Mouse (Mus musculus) E14TG2a.4 (cell line): Measurements from ENCODE around the gene Plxnd1.

Experiments used
- H3K27me3 ChIP-seq: 2 replicates; pipeline ENCODE4 v1.6.1; 2014; ENCODE audit warnings: low read length, control low read depth; ENCODE audit not compliant: insufficient read depth
- H3K36me3 ChIP-seq: 2 replicates; pipeline ENCODE4 v1.6.1; 2014; ENCODE audit warnings: low read length, control low read depth; ENCODE audit not compliant: insufficient read depth
- H3K4me1 ChIP-seq: replicated peaks from 2 replicates; pipeline ENCODE4 v1.6.1; 2014; ENCODE audit warnings: low read depth, low read length, control low read depth
- H3K4me3 ChIP-seq: replicated peaks from 2 replicates; pipeline ENCODE4 v1.5.1; 2014; ENCODE audit warnings: mild to moderate bottlenecking, low read length
- H3K9me3 ChIP-seq: 2 replicates; pipeline ENCODE4 v1.6.1; 2014; ENCODE audit warnings: low read length, control low read depth
- CTCF ChIP-seq: conservative IDR thresholded peaks from 2 replicates; pipeline ENCODE4 v1.5.1; 2014; ENCODE audit warnings: low read length
- NANOG ChIP-seq: IDR thresholded peaks from 2 replicates; pipeline ENCODE4 v1.6.1; 2014; ENCODE audit warnings: borderline replicate concordance, low read length, mixed read lengths
- POU5F1 ChIP-seq: IDR thresholded peaks from 2 replicates; pipeline ENCODE4 v1.6.1; 2014; ENCODE audit warnings: low read length, borderline replicate concordance

Plxnd1 gene

GRCm38 (mm10) chr6:115946389-115946788 lies 48.4 kb downstream of the Plxnd1 start:
- H3K4me3 ChIP-seq = no peak overlapping the region
- peaks cover 50% of the 10 kb centered on the region for H3K27me3 ChIP-seq
- no peaks in the 10 kb centered on the region for H3K36me3 ChIP-seq
- TF ChIP-seq CTCF = no peak
- no peak for TF ChIP-seq NANOG
- no peak for TF ChIP-seq POU5F1
- H3K4me1 ChIP-seq = peaks cover 6% of the 10 kb centered on the region
- H3K9me3 ChIP-seq = no peaks in the 10 kb centered on the region

GRCm38 (mm10) chr6:115945633-115946032 lies 49.2 kb downstream of the Plxnd1 start:
- Histone ChIP-seq H3K36me3 (no peaks in the 10 kb centered on the region), H3K27me3 (peaks cover 50% of the 10 kb centered on the region), H3K9me3 (no peaks in the 10 kb centered on the region), H3K4me1 (peaks cover 7% of the 10 kb centered on the region), H3K4me3 (no peak overlapping the region)
- TF ChIP-seq NANOG (no peak), CTCF (no peak), POU5F1 (no peak)

- TF ChIP-seq POU5F1 (no peak), NANOG (no peak), CTCF (no peak)
Measured at GRCm38 (mm10) chr6:115944638-115945037, 50.2 kb downstream of the Plxnd1 start, which contains the start of gene H1foo. Gene H1foo (plus strand): TSS chr6:115944938.

GRCm38 (mm10) chr6:115943498-115944427 lies 51.0 kb downstream of the Plxnd1 start:
- TF ChIP-seq POU5F1 (no peak), CTCF (no peak), NANOG (no peak)
- Histone ChIP-seq H3K4me1 (peaks cover 7% of the 10 kb centered on the region), H3K36me3 (no peaks in the 10 kb centered on the region), H3K4me3 (no peak overlapping the region), H3K9me3 (no peaks in the 10 kb centered on the region), H3K27me3 (peaks cover 41% of the 10 kb centered on the region)

More at GRCm38 (mm10) chr6:115944638-115945037, 50.2 kb downstream of the Plxnd1 start, which contains the start of gene H1foo:
- no peaks in the 10 kb centered on the region for H3K36me3 ChIP-seq
- H3K9me3 ChIP-seq = no peaks in the 10 kb centered on the region
- no peak within 1 kb of the TSS for H3K4me3 ChIP-seq
- H3K27me3 ChIP-seq = peaks cover 47% of the 10 kb centered on the region
- peaks cover 7% of the 10 kb centered on the region for H3K4me1 ChIP-seq

- Histone ChIP-seq H3K36me3 (no peaks in the 10 kb centered on the region), H3K4me1 (peaks cover 7% of the 10 kb centered on the region), H3K27me3 (peaks cover 26% of the 10 kb centered on the region), H3K9me3 (no peaks in the 10 kb centered on the region), H3K4me3 (no peak overlapping the region)
- TF ChIP-seq POU5F1 = no peak
- TF ChIP-seq CTCF = no peak
- no peak for TF ChIP-seq NANOG
Measured at GRCm38 (mm10) chr6:115941128-115941527, 53.7 kb downstream of the Plxnd1 start.

GRCm38 (mm10) chr6:115940603-115941002 lies 54.2 kb downstream of the Plxnd1 start:
- Histone ChIP-seq H3K4me1 (peaks cover 7% of the 10 kb centered on the region), H3K36me3 (no peaks in the 10 kb centered on the region), H3K9me3 (no peaks in the 10 kb centered on the region), H3K27me3 (peaks cover 26% of the 10 kb centered on the region), H3K4me3 (no peak overlapping the region)
- TF ChIP-seq POU5F1 (no peak), CTCF (no peak), NANOG (no peak)

- peaks cover 14% of the 10 kb centered on the region for H3K27me3 ChIP-seq
- no peak for TF ChIP-seq CTCF
- no peak for TF ChIP-seq NANOG
- TF ChIP-seq POU5F1 = no peak
- H3K9me3 ChIP-seq = no peaks in the 10 kb centered on the region
- H3K4me3 ChIP-seq = no peak overlapping the region
- H3K4me1 ChIP-seq = peaks cover 7% of the 10 kb centered on the region
- H3K36me3 ChIP-seq = no peaks in the 10 kb centered on the region
Measured at GRCm38 (mm10) chr6:115938798-115939197, 56.0 kb downstream of the Plxnd1 start.

- H3K4me1 ChIP-seq = peaks cover 7% of the 10 kb centered on the region
- H3K9me3 ChIP-seq = no peaks in the 10 kb centered on the region
- H3K36me3 ChIP-seq = no peaks in the 10 kb centered on the region
- peaks cover 16% of the 10 kb centered on the region for H3K27me3 ChIP-seq
- H3K4me3 ChIP-seq = no peak overlapping the region
- TF ChIP-seq CTCF (no peak), POU5F1 (no peak), NANOG (no peak)
Measured at GRCm38 (mm10) chr6:115938011-115938410, 56.8 kb downstream of the Plxnd1 start.

- Histone ChIP-seq H3K27me3 (peaks cover 23% of the 10 kb centered on the region), H3K4me1 (0 out of 2 replicates have a peak, but pooled peaks cover 5% of the 10 kb centered on the region), H3K9me3 (no peaks in the 10 kb centered on the region), H3K36me3 (no peaks in the 10 kb centered on the region), H3K4me3 (no peak overlapping the region)
- TF ChIP-seq CTCF = no peak
- TF ChIP-seq POU5F1 = no peak
- no peak for TF ChIP-seq NANOG
Measured at GRCm38 (mm10) chr6:115935544-115935943, 59.3 kb downstream of the Plxnd1 start.
